Mouse (Mus musculus): Measurements from ENCODE around the gene Sec1.

GRCm38 (mm10) chr7:45742338-45742737, 48.1 kb upstream of the Sec1 start:
- TF ChIP-seq CTCF (IDR thresholded peaks at IDR 0.05; ENCODE audit: low read depth, low read length): no peak
- no peak for TF ChIP-seq GATA1 (IDR thresholded peaks at IDR 0.05; ENCODE audit: borderline replicate concordance, low read length)
- no peak for TF ChIP-seq GATA2 (IDR thresholded peaks at IDR 0.05; ENCODE audit: borderline replicate concordance, low read depth, low read length)
- no peak for TF ChIP-seq TAL1 (conservative IDR thresholded peaks at IDR 0.05; ENCODE audit: low read depth, low read length)
- no peak for TF ChIP-seq POLR2AphosphoS5 (IDR thresholded peaks at IDR 0.05; ENCODE audit: insufficient replicate concordance, low read depth, low read length)
